In the genomic region with DNA sequence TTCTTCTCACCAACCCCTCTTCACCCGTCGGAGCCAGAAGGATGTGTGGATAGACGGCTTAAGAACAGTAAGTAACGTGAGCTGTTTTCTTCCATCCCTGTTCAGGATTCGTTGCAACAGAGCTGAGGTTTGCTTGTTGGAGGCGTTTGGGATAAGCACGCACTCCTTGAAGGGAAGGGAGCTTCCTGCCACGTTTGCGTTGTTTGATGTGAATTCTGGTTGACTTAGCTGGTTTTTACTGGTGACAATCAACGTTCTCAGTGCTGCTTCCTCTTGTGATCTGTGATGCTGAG, we compare ENCODE assay signal across 10 mouse cellular contexts.
A peak's percentile ranks its signal among the peaks of the same experiment; 100 is the strongest.
DNase-seq lines count a peak whose midpoint lies in the region; ATAC-seq lines count a peak whose summit lies in the region.
"Had no signal": no experiment of that assay in that cellular context is flagged by ENCODE, and none has a peak within 500 bp of the region (broad histone marks: within the 10 kb centered on the region; RNA-seq: fewer than 3 reads in every experiment).

No protein-coding gene starts in this region.

- no peak for ATAC-seq in heart, embryonic 15.5 days (replicated peaks; ENCODE audit: insufficient number of reproducible peaks, insufficient read depth, low FRiP score, low read depth)
- ATAC-seq in embryonic facial prominence, embryonic 13.5 days (ENCODE audit: insufficient number of reproducible peaks, insufficient read depth, low FRiP score, low TSS enrichment, low read depth), result no peak
- no peak for ATAC-seq in hindbrain, embryonic 15.5 days (ENCODE audit: low FRiP score, low read depth)
- ATAC-seq in neural tube, embryonic 13.5 days (ENCODE audit: low read depth), result no peak
- ATAC-seq in inflammation-experienced regulatory T-cells, adult 6 months, result no peak

- H3K4me3 ChIP-seq in heart, embryonic 15.5 days, result no peak overlapping the region
- H3K4me3 ChIP-seq in embryonic facial prominence, embryonic 13.5 days, result no peak overlapping the region
- peak overlapping the region; percentile 14 for H3K4me3 ChIP-seq in hindbrain, embryonic 15.5 days
- H3K4me3 ChIP-seq in neural tube, embryonic 13.5 days, result peak overlapping the region; percentile 18

- no peaks in the 10 kb centered on the region for H3K9me3 ChIP-seq in heart, embryonic 15.5 days (replicated peaks)
- H3K9me3 ChIP-seq in embryonic facial prominence, embryonic 13.5 days, result no peaks in the 10 kb centered on the region
- no peaks in the 10 kb centered on the region for H3K9me3 ChIP-seq in hindbrain, embryonic 15.5 days
- H3K9me3 ChIP-seq in neural tube, embryonic 13.5 days, result no peaks in the 10 kb centered on the region

- 12% methylated on average over 10 of the region's 10 CpGs for WGBS in heart, embryonic 15.5 days
- WGBS in embryonic facial prominence, embryonic 13.5 days, result 12% methylated on average over 10 of the region's 10 CpGs
- WGBS in hindbrain, embryonic 15.5 days, result 20% methylated on average over 10 of the region's 10 CpGs
- 13% methylated on average over 10 of the region's 10 CpGs for WGBS in neural tube, embryonic 13.5 days

- H3K4me2 ChIP-seq in heart, embryonic 15.5 days, result 0 out of 2 replicates have a peak overlapping the region, but pooled peaks have one; percentile 11
- H3K4me2 ChIP-seq in embryonic facial prominence, embryonic 13.5 days, result peak overlapping the region; percentile 35
- H3K4me2 ChIP-seq in hindbrain, embryonic 15.5 days, result peak overlapping the region; percentile 32
- peak overlapping the region; percentile 47 for H3K4me2 ChIP-seq in neural tube, embryonic 13.5 days

- H3K27me3 ChIP-seq in heart, embryonic 15.5 days, result peaks cover 12% of the 10 kb centered on the region
- peaks cover 28% of the 10 kb centered on the region for H3K27me3 ChIP-seq in embryonic facial prominence, embryonic 13.5 days
- peaks cover 2% of the 10 kb centered on the region; the same call in 1 of the 2 replicates for H3K27me3 ChIP-seq in hindbrain, embryonic 15.5 days
- H3K27me3 ChIP-seq in neural tube, embryonic 13.5 days, result no peaks in the 10 kb centered on the region

- DNase-seq in heart, postnatal 25 days (ENCODE audit: low spot score), result no peak
- no peak for DNase-seq in cerebellum, adult 11-12 months
- no peak for DNase-seq in spleen, postnatal 4 days (ENCODE audit: low spot score in 2 of 2)
- DNase-seq: liver; lung, postnatal 4 days had no signal

- no peak overlapping the region for H3K27ac ChIP-seq in heart, embryonic 15.5 days
- H3K27ac ChIP-seq in embryonic facial prominence, embryonic 13.5 days, result no peak overlapping the region
- no peak overlapping the region for H3K27ac ChIP-seq in hindbrain, embryonic 15.5 days (replicated peaks)
- H3K27ac ChIP-seq in neural tube, embryonic 13.5 days (replicated peaks), result no peak overlapping the region

- peaks cover 3% of the 10 kb centered on the region; the same call in 1 of the 2 replicates for H3K4me1 ChIP-seq in heart, embryonic 15.5 days (replicated peaks)
- H3K4me1 ChIP-seq in embryonic facial prominence, embryonic 13.5 days, result peaks cover 14% of the 10 kb centered on the region
- peaks cover 11% of the 10 kb centered on the region for H3K4me1 ChIP-seq in hindbrain, embryonic 15.5 days (replicated peaks)
- H3K4me1 ChIP-seq in neural tube, embryonic 13.5 days (replicated peaks), result peaks cover 23% of the 10 kb centered on the region

- intact Hi-C loops in heart, postnatal 25 days (cut with DNase I), result loop anchor here (5.0 to 10.0 kb wide), 3 partner anchors 112 to 372 kb away; a partner anchor contains a TSS

- H3K36me3 ChIP-seq in heart, embryonic 15.5 days, result no peaks in the 10 kb centered on the region
- no peaks in the 10 kb centered on the region for H3K36me3 ChIP-seq in embryonic facial prominence, embryonic 13.5 days
- H3K36me3 ChIP-seq in hindbrain, embryonic 15.5 days, result no peaks in the 10 kb centered on the region
- H3K36me3 ChIP-seq in neural tube, embryonic 13.5 days, result no peaks in the 10 kb centered on the region

- H3K9ac ChIP-seq in heart, embryonic 15.5 days, result no peak overlapping the region
- no peak overlapping the region for H3K9ac ChIP-seq in embryonic facial prominence, embryonic 13.5 days
- H3K9ac ChIP-seq in hindbrain, embryonic 15.5 days, result no peak overlapping the region
- peak overlapping the region; percentile 56 for H3K9ac ChIP-seq in neural tube, embryonic 13.5 days

Comparison
In these comparisons a context has a peak if more than half of its experiments do, and no peak if none do; other contexts are left out.
1. H3K4me3 ChIP-seq: peak in hindbrain, embryonic 15.5 days (single experiment) and neural tube, embryonic 13.5 days (single experiment); none in heart, embryonic 15.5 days (single experiment) and embryonic facial prominence, embryonic 13.5 days (single experiment).
2. Peak in every context shown above with its lines, with median percentiles within 50 percentile points of each other: H3K4me2 ChIP-seq.